Mouse (Mus musculus): ENCODE measurements around the gene Podn. TPM values are rescaled to one million over a fixed set of nuclear protein-coding genes. Genes with fewer than 3 reads are reported as not detected.

The Podn gene
- polyA plus RNA-seq, 1 experiment from 2014 or later, result 0.46 TPM

GRCm38 (mm10) chr4:108045136-108046107 is 50.8 kb downstream of the Podn start:
- Histone ChIP-seq H3K36me3 (ENCODE audit: control insufficient read depth, insufficient read depth, low read length) (peaks cover 42% of the 10 kb centered on the region), H3K4me3 (ENCODE audit: low read length) (no peak overlapping the region), H3K4me2 (replicated peaks; ENCODE audit: low read depth, low read length) (no peak overlapping the region), H3K9ac (ENCODE audit: low read depth, low read length) (no peak overlapping the region), H3K27ac (ENCODE audit: low read depth, low read length) (no peak overlapping the region), H3K9me3 (ENCODE audit: control insufficient read depth, low read length) (no peaks in the 10 kb centered on the region), H3K27me3 (ENCODE audit: control insufficient read depth, insufficient read depth, low read length) (no peaks in the 10 kb centered on the region), H3K4me1 (ENCODE audit: control insufficient read depth, insufficient read depth, low read length) (no peaks in the 10 kb centered on the region)
- 62% methylated on average over 19 of the region's 19 CpGs for WGBS
- no peak for ATAC-seq (ENCODE audit: low FRiP score, low TSS enrichment)

DNA sequence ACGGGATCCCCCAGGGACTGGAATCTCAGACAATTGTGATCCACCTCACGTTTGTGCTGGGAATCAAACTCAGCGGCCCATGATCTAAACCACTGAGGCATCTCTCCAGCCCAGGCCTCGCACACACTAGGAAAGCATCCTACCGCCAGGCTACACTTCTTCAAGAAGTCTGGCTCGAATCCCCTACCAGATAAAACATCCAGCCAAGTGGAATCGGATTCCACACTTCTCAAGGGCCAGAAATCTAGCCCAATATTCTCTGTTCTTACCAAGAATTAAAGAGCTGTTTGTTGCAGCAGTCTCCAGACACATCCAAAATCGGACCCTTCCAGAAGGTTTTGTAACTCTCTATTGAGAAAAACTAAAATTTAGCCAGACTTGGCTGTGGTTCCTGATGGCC is 59.2 kb downstream of the Podn start:
- Histone ChIP-seq H3K4me1 (ENCODE audit: control insufficient read depth, insufficient read depth, low read length) (no peaks in the 10 kb centered on the region), H3K27ac (ENCODE audit: low read depth, low read length) (no peak overlapping the region), H3K4me2 (replicated peaks; ENCODE audit: low read depth, low read length) (no peak overlapping the region), H3K9ac (ENCODE audit: low read depth, low read length) (no peak overlapping the region), H3K27me3 (ENCODE audit: control insufficient read depth, insufficient read depth, low read length) (peaks cover 9% of the 10 kb centered on the region; the same call in 1 of the 2 replicates), H3K4me3 (ENCODE audit: low read length) (no peak overlapping the region), H3K9me3 (ENCODE audit: control insufficient read depth, low read length) (no peaks in the 10 kb centered on the region), H3K36me3 (ENCODE audit: control insufficient read depth, insufficient read depth, low read length) (no peaks in the 10 kb centered on the region; the same call in 1 of the 2 replicates)
- WGBS, result 77% methylated on average over 8 of the region's 8 CpGs
- no peak for ATAC-seq (ENCODE audit: low FRiP score, low TSS enrichment)

- H3K9ac ChIP-seq (ENCODE audit: low read depth, low read length), result no peak overlapping the region
- H3K9me3 ChIP-seq (ENCODE audit: control insufficient read depth, low read length), result no peaks in the 10 kb centered on the region
- no peak for ATAC-seq (ENCODE audit: low FRiP score, low TSS enrichment)
- no peak overlapping the region for H3K27ac ChIP-seq (ENCODE audit: low read depth, low read length)
- WGBS, result 80% methylated on average over 8 of the region's 8 CpGs
- peaks cover 8% of the 10 kb centered on the region; the same call in 1 of the 2 replicates for H3K4me1 ChIP-seq (ENCODE audit: control insufficient read depth, insufficient read depth, low read length)
- no peak overlapping the region for H3K4me2 ChIP-seq (replicated peaks; ENCODE audit: low read depth, low read length)
- no peak overlapping the region for H3K4me3 ChIP-seq (ENCODE audit: low read length)
- H3K36me3 ChIP-seq (ENCODE audit: control insufficient read depth, insufficient read depth, low read length), result no peaks in the 10 kb centered on the region
- peaks cover 34% of the 10 kb centered on the region for H3K27me3 ChIP-seq (ENCODE audit: control insufficient read depth, insufficient read depth, low read length)
Measured at GRCm38 (mm10) chr4:108033041-108033764, 63.0 kb downstream of the Podn start.

- H3K9ac ChIP-seq (ENCODE audit: low read depth, low read length), result peak overlapping the region; percentile 47; the same call in 1 of the 2 replicates
- H3K36me3 ChIP-seq (ENCODE audit: control insufficient read depth, insufficient read depth, low read length), result no peaks in the 10 kb centered on the region
- no peak overlapping the region for H3K27ac ChIP-seq (ENCODE audit: low read depth, low read length)
- peak overlapping the region; percentile 99 for H3K4me2 ChIP-seq (replicated peaks; ENCODE audit: low read depth, low read length)
- peak overlapping the region; percentile 61 for H3K4me3 ChIP-seq (ENCODE audit: low read length)
- H3K9me3 ChIP-seq (ENCODE audit: control insufficient read depth, low read length), result no peaks in the 10 kb centered on the region
- H3K4me1 ChIP-seq (ENCODE audit: control insufficient read depth, insufficient read depth, low read length), result peaks cover 8% of the 10 kb centered on the region; the same call in 1 of the 2 replicates
- ATAC-seq (ENCODE audit: low FRiP score, low TSS enrichment), result no peak
- peaks cover 34% of the 10 kb centered on the region for H3K27me3 ChIP-seq (ENCODE audit: control insufficient read depth, insufficient read depth, low read length)
- WGBS, result 22% methylated on average over 11 of the region's 11 CpGs
Measured at GRCm38 (mm10) chr4:108032352-108032849, 63.8 kb downstream of the Podn start.

DNA sequence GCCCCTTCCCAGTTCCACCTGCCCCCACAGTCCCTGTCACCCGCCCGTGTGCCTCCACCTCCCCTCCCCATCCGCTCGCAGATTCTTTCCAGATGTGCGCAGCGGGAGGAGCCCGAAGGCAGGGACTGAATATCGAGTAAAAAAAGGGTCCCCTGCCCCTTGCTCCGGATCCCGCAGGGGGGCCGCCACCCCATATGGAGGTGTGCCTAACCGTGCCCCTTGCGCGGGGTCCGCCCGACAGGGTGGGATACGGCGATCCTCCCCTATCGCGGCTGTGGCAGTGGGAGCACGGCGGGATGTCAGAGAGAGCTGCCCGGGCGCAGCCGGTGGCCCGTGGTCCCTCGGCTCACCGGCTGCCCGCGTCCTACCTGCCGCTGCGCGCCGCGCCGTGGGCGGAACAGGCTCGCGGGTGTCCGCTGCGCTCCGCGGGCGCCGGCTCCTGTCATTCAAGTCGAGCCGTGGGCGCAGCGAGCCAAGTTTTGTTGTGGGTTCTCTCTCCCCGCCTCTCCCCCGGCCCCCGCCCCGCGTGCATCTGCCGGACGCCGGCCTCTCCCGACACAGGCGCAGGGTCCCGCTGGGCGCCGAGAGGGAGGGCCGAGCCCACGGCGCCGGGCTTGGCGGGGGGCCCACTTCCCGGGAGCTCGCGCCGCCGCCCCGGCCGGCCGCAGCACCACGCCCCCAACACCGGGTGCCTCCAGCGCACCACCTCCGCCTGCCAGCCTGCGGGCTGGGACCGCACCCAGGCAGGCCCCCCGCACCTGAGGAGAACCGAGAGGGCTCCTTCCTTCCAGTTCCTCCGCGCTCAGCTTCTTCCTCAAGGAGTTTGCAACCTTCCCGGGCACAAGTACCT is 64.5 kb downstream of the Podn start:
- Histone ChIP-seq H3K4me2 (replicated peaks; ENCODE audit: low read depth, low read length) (peak overlapping the region; percentile 99), H3K36me3 (ENCODE audit: control insufficient read depth, insufficient read depth, low read length) (no peaks in the 10 kb centered on the region), H3K9ac (ENCODE audit: low read depth, low read length) (peak overlapping the region; percentile 47), H3K9me3 (ENCODE audit: control insufficient read depth, low read length) (no peaks in the 10 kb centered on the region), H3K27ac (ENCODE audit: low read depth, low read length) (no peak overlapping the region), H3K4me1 (ENCODE audit: control insufficient read depth, insufficient read depth, low read length) (peaks cover 8% of the 10 kb centered on the region; the same call in 1 of the 2 replicates), H3K27me3 (ENCODE audit: control insufficient read depth, insufficient read depth, low read length) (peaks cover 34% of the 10 kb centered on the region), H3K4me3 (ENCODE audit: low read length) (peak overlapping the region; percentile 61)
- ATAC-seq (ENCODE audit: low FRiP score, low TSS enrichment), result peak; percentile 50
- WGBS, result 2% methylated on average over 69 of the region's 86 CpGs

GRCm38 (mm10) chr4:108030888-108031501 is 65.2 kb downstream of the Podn start:
- Histone ChIP-seq H3K27ac (ENCODE audit: low read depth, low read length) (no peak overlapping the region), H3K9ac (ENCODE audit: low read depth, low read length) (no peak overlapping the region), H3K4me3 (ENCODE audit: low read length) (peak overlapping the region; percentile 61), H3K27me3 (ENCODE audit: control insufficient read depth, insufficient read depth, low read length) (peaks cover 34% of the 10 kb centered on the region), H3K4me2 (replicated peaks; ENCODE audit: low read depth, low read length) (peak overlapping the region; percentile 99), H3K36me3 (ENCODE audit: control insufficient read depth, insufficient read depth, low read length) (no peaks in the 10 kb centered on the region), H3K4me1 (ENCODE audit: control insufficient read depth, insufficient read depth, low read length) (peaks cover 8% of the 10 kb centered on the region; the same call in 1 of the 2 replicates), H3K9me3 (ENCODE audit: control insufficient read depth, low read length) (no peaks in the 10 kb centered on the region)
- 2% methylated on average over 22 of the region's 22 CpGs for WGBS
- ATAC-seq (ENCODE audit: low FRiP score, low TSS enrichment), result 0 out of 2 replicates have a peak, but pooled peaks have one; percentile 5

DNA sequence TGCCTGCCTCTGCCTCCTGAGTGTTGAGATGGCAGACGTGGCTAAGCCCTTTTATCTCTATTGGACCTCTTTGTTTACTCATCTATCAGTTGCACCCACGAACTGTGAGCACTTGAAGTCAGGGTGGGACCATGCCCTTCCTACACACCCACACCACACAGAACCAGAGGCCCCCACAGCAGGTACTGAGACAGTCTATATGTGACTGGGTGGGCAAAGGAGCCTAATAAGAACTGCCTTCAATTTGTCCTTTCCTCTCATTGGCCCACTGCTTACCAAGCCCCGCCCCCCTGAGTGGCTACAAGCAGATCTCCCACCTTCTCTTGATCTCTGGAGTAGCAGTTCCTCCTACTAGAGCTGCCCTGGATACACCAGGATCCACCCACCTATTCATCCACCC is 70.1 kb downstream of the Podn start:
- ATAC-seq (ENCODE audit: low FRiP score, low TSS enrichment), result no peak
- no peak overlapping the region for H3K27ac ChIP-seq (ENCODE audit: low read depth, low read length)
- no peak overlapping the region for H3K4me2 ChIP-seq (replicated peaks; ENCODE audit: low read depth, low read length)
- 51% methylated on average over 3 of the region's 3 CpGs for WGBS
- H3K27me3 ChIP-seq (ENCODE audit: control insufficient read depth, insufficient read depth, low read length), result peaks cover 18% of the 10 kb centered on the region
- H3K36me3 ChIP-seq (ENCODE audit: control insufficient read depth, insufficient read depth, low read length), result no peaks in the 10 kb centered on the region
- no peaks in the 10 kb centered on the region for H3K9me3 ChIP-seq (ENCODE audit: control insufficient read depth, low read length)
- H3K9ac ChIP-seq (ENCODE audit: low read depth, low read length), result no peak overlapping the region
- no peak overlapping the region for H3K4me3 ChIP-seq (ENCODE audit: low read length)
- H3K4me1 ChIP-seq (ENCODE audit: control insufficient read depth, insufficient read depth, low read length), result peaks cover 16% of the 10 kb centered on the region

- Histone ChIP-seq H3K9ac (ENCODE audit: low read depth, low read length) (no peak overlapping the region), H3K4me2 (replicated peaks; ENCODE audit: low read depth, low read length) (peak overlapping the region; percentile 21), H3K27ac (ENCODE audit: low read depth, low read length) (no peak overlapping the region), H3K4me1 (ENCODE audit: control insufficient read depth, insufficient read depth, low read length) (peaks cover 11% of the 10 kb centered on the region), H3K36me3 (ENCODE audit: control insufficient read depth, insufficient read depth, low read length) (no peaks in the 10 kb centered on the region), H3K4me3 (ENCODE audit: low read length) (no peak overlapping the region), H3K27me3 (ENCODE audit: control insufficient read depth, insufficient read depth, low read length) (peaks cover 8% of the 10 kb centered on the region), H3K9me3 (ENCODE audit: control insufficient read depth, low read length) (no peaks in the 10 kb centered on the region)
- ATAC-seq (ENCODE audit: low FRiP score, low TSS enrichment), result no peak
- 5% methylated on average over 10 of the region's 10 CpGs for WGBS
Measured at GRCm38 (mm10) chr4:108025269-108025668, 71.0 kb downstream of the Podn start.
